Comparison of ENCODE assay signal across 42 mouse cellular contexts in genomic region chr11:94324618-94325017, GRCm38 (mm10). TPM values are rescaled to one million over a fixed set of nuclear protein-coding genes. Genes with fewer than 3 reads are reported as not detected.
"Had no signal": no experiment of that assay in that cellular context is flagged by ENCODE, and none has a peak within 500 bp of the region (broad histone marks: within the 10 kb centered on the region; RNA-seq: fewer than 3 reads in every experiment).

No protein-coding gene starts in this region.

- ATAC-seq: liver, embryonic 12.5 days; liver, postnatal 0 days; lung, postnatal 0 days; midbrain, embryonic 13.5 days; midbrain, embryonic 15.5 days; midbrain, embryonic 16.5 days had no signal

- H3K9me3 ChIP-seq: limb, embryonic 10.5 days; limb, embryonic 12.5 days; limb, embryonic 13.5 days; limb, embryonic 15.5 days; liver, embryonic 12.5 days; liver, embryonic 13.5 days; liver, embryonic 15.5 days; lung, embryonic 15.5 days; megakaryocyte, embryonic 14.5 days; midbrain, embryonic 10.5 days; midbrain, embryonic 12.5 days; midbrain, embryonic 13.5 days; midbrain, embryonic 15.5 days; neural tube, embryonic 12.5 days; neural tube, embryonic 13.5 days had no signal

- H3K27ac ChIP-seq: left cerebral cortex, adult 2 months; limb, embryonic 10.5 days; limb, embryonic 12.5 days; limb, embryonic 13.5 days; limb, embryonic 15.5 days; liver, embryonic 12.5 days; liver, embryonic 13.5 days; liver, embryonic 14.5 days; liver, embryonic 15.5 days; lung, embryonic 15.5 days; macrophage; midbrain, embryonic 10.5 days; midbrain, embryonic 12.5 days; midbrain, embryonic 13.5 days; midbrain, embryonic 15.5 days; neural tube, embryonic 12.5 days; neural tube, embryonic 13.5 days had no signal

- DNase-seq: left cerebral cortex, postnatal 4 days; liver; liver, embryonic 13.5 days; liver, postnatal 0 days; lung, adult 18-20 months; lung, adult 2 months; lung, embryonic 14.5 days; lung, postnatal 10 days; lung, postnatal 14 days; lung, postnatal 36 days; lung, postnatal 4 days had no signal

- H3K4me2 ChIP-seq: limb, embryonic 12.5 days; limb, embryonic 13.5 days; limb, embryonic 15.5 days; liver, embryonic 11.5 days; liver, embryonic 12.5 days; liver, embryonic 13.5 days; liver, embryonic 15.5 days; lung, embryonic 14.5 days; lung, embryonic 15.5 days; midbrain, embryonic 12.5 days; midbrain, embryonic 13.5 days; midbrain, embryonic 15.5 days; neural tube, embryonic 12.5 days; neural tube, embryonic 13.5 days had no signal

- H3K9ac ChIP-seq: limb, embryonic 12.5 days; limb, embryonic 13.5 days; limb, embryonic 15.5 days; liver, embryonic 12.5 days; liver, embryonic 13.5 days; liver, embryonic 14.5 days; liver, embryonic 15.5 days; liver, postnatal 0 days; lung, embryonic 14.5 days; lung, embryonic 15.5 days; midbrain, embryonic 12.5 days; midbrain, embryonic 13.5 days; midbrain, embryonic 15.5 days; neural tube, embryonic 12.5 days; neural tube, embryonic 13.5 days had no signal

- H3K4me3 ChIP-seq: left cerebral cortex, adult 2 months; limb, embryonic 10.5 days; limb, embryonic 12.5 days; limb, embryonic 13.5 days; limb, embryonic 15.5 days; liver, embryonic 12.5 days; liver, embryonic 13.5 days; liver, embryonic 15.5 days; lung, embryonic 15.5 days; megakaryocyte, embryonic 14.5 days; midbrain, embryonic 10.5 days; midbrain, embryonic 12.5 days; midbrain, embryonic 13.5 days; midbrain, embryonic 15.5 days; neural tube, embryonic 12.5 days; neural tube, embryonic 13.5 days had no signal

- H3K27me3 ChIP-seq: limb, embryonic 12.5 days; limb, embryonic 13.5 days; limb, embryonic 15.5 days; liver, embryonic 15.5 days; lung, embryonic 15.5 days; megakaryocyte, embryonic 14.5 days; midbrain, embryonic 12.5 days; midbrain, embryonic 13.5 days; midbrain, embryonic 15.5 days; neural tube, embryonic 12.5 days; neural tube, embryonic 13.5 days had no signal

- H3K36me3 ChIP-seq: limb, embryonic 13.5 days; limb, embryonic 15.5 days; midbrain, embryonic 12.5 days; midbrain, embryonic 13.5 days; midbrain, embryonic 15.5 days; neural tube, embryonic 12.5 days; neural tube, embryonic 13.5 days had no signal

RNA-seq across cellular contexts. Expression of gene Gm21885, which starts 42.9 kb away (rescaled TPM):
- total RNA-seq: left cerebral cortex, adult 2 months; left cerebral cortex, adult 8-10 months; left cerebral cortex, postnatal 10 days; left cerebral cortex, postnatal 14 days; left cerebral cortex, postnatal 25 days; left cerebral cortex, postnatal 36 days; left cerebral cortex, postnatal 4 days; liver, adult 2 months; megakaryocyte progenitor cell, adult 5-6 weeks; megakaryocyte, adult 5-6 weeks; midbrain, postnatal 0 days; monocyte, adult 5-6 weeks had no signal
- polyA plus RNA-seq: limb, embryonic 10.5 days; limb, embryonic 12.5 days; liver, embryonic 11.5 days; liver, embryonic 12.5 days; liver, embryonic 13.5 days; liver, embryonic 14.5 days; liver, embryonic 15.5 days; lung, adult 2 months; lung, embryonic 15.5 days; lung, postnatal 0 days; macrophage; midbrain, embryonic 10.5 days; midbrain, embryonic 13.5 days; midbrain, postnatal 0 days; neural tube, embryonic 11.5 days; neural tube, embryonic 12.5 days had no signal
